Mouse (Mus musculus) lung, postnatal 14 days (tissue): Measurements from ENCODE around the gene 1700029I15Rik.

Experiments used
- DNase-seq: peaks from one replicate; pipeline ENCODE4 v3.0.0; 2021

The 1700029I15Rik gene

GRCm38 (mm10) chr2:92381901-92382588, at the start of gene 1700029I15Rik:
Gene 1700029I15Rik (plus strand): TSS chr2:92382538.
- DNase-seq = no peak

GRCm38 (mm10) chr2:92342418-92342817, 39.9 kb upstream of the 1700029I15Rik start:
- no peak for DNase-seq

- DNase-seq = no peak
Measured at GRCm38 (mm10) chr2:92347191-92347590, 35.1 kb upstream of the 1700029I15Rik start.

GRCm38 (mm10) chr2:92349589-92350425, 32.5 kb upstream of the 1700029I15Rik start:
- no peak for DNase-seq

- DNase-seq = no peak
Measured at GRCm38 (mm10) chr2:92350686-92351085, 31.7 kb upstream of the 1700029I15Rik start.

- DNase-seq = no peak
Measured at GRCm38 (mm10) chr2:92353402-92353801, 28.9 kb upstream of the 1700029I15Rik start.

- DNase-seq = peak; percentile 16
Measured at GRCm38 (mm10) chr2:92354224-92354623, 28.1 kb upstream of the 1700029I15Rik start.

GRCm38 (mm10) chr2:92359301-92359700, 23.0 kb upstream of the 1700029I15Rik start:
- peak; percentile 51 for DNase-seq

- DNase-seq = no peak
Measured at GRCm38 (mm10) chr2:92360186-92360823, 22.0 kb upstream of the 1700029I15Rik start.

- DNase-seq = no peak
Measured at GRCm38 (mm10) chr2:92360893-92361292, 21.4 kb upstream of the 1700029I15Rik start.

GRCm38 (mm10) chr2:92361795-92362194, 20.5 kb upstream of the 1700029I15Rik start:
- DNase-seq = no peak

- DNase-seq = no peak
Measured at GRCm38 (mm10) chr2:92362571-92363228, 19.6 kb upstream of the 1700029I15Rik start.

GRCm38 (mm10) chr2:92364086-92364485, 18.3 kb upstream of the 1700029I15Rik start:
- no peak for DNase-seq

- no peak for DNase-seq
Measured at GRCm38 (mm10) chr2:92365568-92365967, 16.8 kb upstream of the 1700029I15Rik start.

- no peak for DNase-seq
Measured at GRCm38 (mm10) chr2:92367383-92368029, 14.8 kb upstream of the 1700029I15Rik start.

- no peak for DNase-seq
Measured at GRCm38 (mm10) chr2:92370375-92370774, 12.0 kb upstream of the 1700029I15Rik start.

GRCm38 (mm10) chr2:92370821-92371805, 11.2 kb upstream of the 1700029I15Rik start:
- peak; percentile 79 for DNase-seq

GRCm38 (mm10) chr2:92371971-92372690, 10.2 kb upstream of the 1700029I15Rik start:
- peak; percentile 12 for DNase-seq

- DNase-seq = peak; percentile 72
Measured at GRCm38 (mm10) chr2:92372767-92373436, 9.4 kb upstream of the 1700029I15Rik start.

GRCm38 (mm10) chr2:92373437-92373813, 8.9 kb upstream of the 1700029I15Rik start:
- DNase-seq = no peak
